Mouse (Mus musculus) G1E (cell line): ENCODE measurements around the gene Myom1.

Source experiments
- CTCF ChIP-seq: IDR thresholded peaks from 2 replicates; pipeline ENCODE4 v1.5.1; 2012; ENCODE audit warnings: low read depth, low read length, inconsistent platforms, mixed read lengths
- GATA1 ChIP-seq: IDR thresholded peaks from 2 replicates; pipeline ENCODE4 v1.6.1; 2012; ENCODE audit warnings: borderline replicate concordance, low read length, inconsistent platforms, mixed read lengths

GRCm38 (mm10) chr17:70999187-70999586, 3.2 kb upstream of the Myom1 start:
- TF ChIP-seq CTCF: no peak
- no peak for TF ChIP-seq GATA1
